Mouse (Mus musculus) lung, postnatal 0 days (tissue): Measurements from ENCODE around the gene Gm21958. TPM values are rescaled to one million over a fixed set of nuclear protein-coding genes. Genes with fewer than 3 reads are reported as not detected.
A peak's percentile ranks its signal among the peaks of the same experiment; 100 is the strongest.

Experiments used
- ATAC-seq: fragments of 200-750 bp; cut with Nextera tagmentation; 2 replicates; pipeline ENCODE4 v1.8.0; 2017; ENCODE audit warnings: moderate library complexity
- DNase-seq: peaks from one replicate; pipeline ENCODE4 v3.0.0-alpha.2; 2016; ENCODE audit warnings: low spot score
- H3K27ac ChIP-seq: fragments of 300-500 bp; sonication (generic); 2 replicates; pipeline ENCODE4 v1.5.1; 2014; ENCODE audit warnings: antibody characterized with exemption, mild to moderate bottlenecking, low read length, mixed read lengths
- H3K27me3 ChIP-seq: fragments of 300-500 bp; sonication (generic); replicated peaks from 2 replicates; pipeline ENCODE4 v1.6.1; 2014; ENCODE audit warnings: low read length, mixed read lengths; ENCODE audit not compliant: insufficient read depth
- H3K36me3 ChIP-seq: fragments of 300-500 bp; sonication (generic); 2 replicates; pipeline ENCODE4 v1.6.1; 2014; ENCODE audit warnings: low read length, mixed read lengths; ENCODE audit not compliant: insufficient read depth
- H3K4me1 ChIP-seq: fragments of 300-500 bp; sonication (generic); 2 replicates; pipeline ENCODE4 v1.6.1; 2014; ENCODE audit warnings: antibody characterized with exemption, low read depth, low read length, mixed read lengths; ENCODE audit not compliant: insufficient read depth
- H3K4me2 ChIP-seq: fragments of 300-500 bp; sonication (generic); replicated peaks from 2 replicates; pipeline ENCODE4 v1.6.1; 2014; ENCODE audit warnings: low read depth, mild to moderate bottlenecking, low read length, moderate library complexity, mixed read lengths
- H3K4me3 ChIP-seq: fragments of 300-500 bp; sonication (generic); 2 replicates; pipeline ENCODE4 v1.5.1; 2014; ENCODE audit warnings: low read depth, low read length
- H3K9ac ChIP-seq: fragments of 300-500 bp; sonication (generic); replicated peaks from 2 replicates; pipeline ENCODE4 v1.6.1; 2014; ENCODE audit warnings: low read depth, mild to moderate bottlenecking
- H3K9me3 ChIP-seq: fragments of 300-500 bp; sonication (generic); 2 replicates; pipeline ENCODE4 v1.6.1; 2016; ENCODE audit warnings: low read length, mixed read lengths
- CTCF ChIP-seq: IDR thresholded peaks from 2 replicates; pipeline ENCODE4 v1.5.1; 2016; ENCODE audit warnings: antibody characterized with exemption, mild to moderate bottlenecking
- EP300 ChIP-seq: IDR thresholded peaks from 2 replicates; pipeline ENCODE4 v1.6.1; 2016; ENCODE audit warnings: antibody characterized with exemption, mild to moderate bottlenecking, control low read depth
- WGBS: fragments of 180-500 bp; shearing (Covaris S2); extraction: QIAGEN DNeasy Blood & Tissue Kit; methylation state at CpG from one replicate; pipeline ENCODE4 v1.1.7; 2014; 5-methylcytosine and 5-hydroxymethylcytosine counted together
- polyA plus RNA-seq: library from polyadenylated mRNA; unstranded; fragments of >200 nt; fragmentation: Nextera tagmentation; extraction: Ambion mirVana; gene quantifications from 2 replicates; pipeline ENCODE4 v1.2.1, GENCODE M21; 2015

The Gm21958 gene
- polyA plus RNA-seq, 1 experiment from 2014 or later = not detected

GRCm38 (mm10) chr3:54681310-54682204 is 32.6 kb downstream of the Gm21958 start:
- H3K27me3 ChIP-seq = no peaks in the 10 kb centered on the region
- no peak overlapping the region for H3K27ac ChIP-seq
- H3K4me3 ChIP-seq = no peak overlapping the region
- TF ChIP-seq EP300 = no peak
- TF ChIP-seq CTCF = no peak
- ATAC-seq = no peak
- no peak overlapping the region for H3K4me2 ChIP-seq
- no peak for DNase-seq
- no peaks in the 10 kb centered on the region for H3K9me3 ChIP-seq
- H3K4me1 ChIP-seq = no peaks in the 10 kb centered on the region
- no peaks in the 10 kb centered on the region for H3K36me3 ChIP-seq
- WGBS = 48% methylated on average over 6 of the region's 6 CpGs
- H3K9ac ChIP-seq = no peak overlapping the region

GRCm38 (mm10) chr3:54676818-54677217 is 37.3 kb downstream of the Gm21958 start:
- Histone ChIP-seq H3K27me3 (no peaks in the 10 kb centered on the region), H3K9ac (no peak overlapping the region), H3K4me2 (no peak overlapping the region), H3K36me3 (no peaks in the 10 kb centered on the region), H3K4me1 (no peaks in the 10 kb centered on the region), H3K9me3 (no peaks in the 10 kb centered on the region), H3K27ac (no peak overlapping the region), H3K4me3 (no peak overlapping the region)
- TF ChIP-seq CTCF (no peak), EP300 (no peak)
- DNase-seq (no peak), ATAC-seq (no peak)
- WGBS = 78% methylated on average over 2 of the region's 2 CpGs

- DNase-seq (peak; percentile 70), ATAC-seq (no peak)
- H3K9ac ChIP-seq = no peak overlapping the region
- H3K9me3 ChIP-seq = no peaks in the 10 kb centered on the region
- TF ChIP-seq CTCF (peak; percentile 79), EP300 (no peak)
- no peak overlapping the region for H3K4me2 ChIP-seq
- H3K36me3 ChIP-seq = no peaks in the 10 kb centered on the region
- 38% methylated on average over 13 of the region's 13 CpGs for WGBS
- no peaks in the 10 kb centered on the region for H3K4me1 ChIP-seq
- H3K4me3 ChIP-seq = no peak overlapping the region
- no peaks in the 10 kb centered on the region for H3K27me3 ChIP-seq
- H3K27ac ChIP-seq = no peak overlapping the region
Observed at GRCm38 (mm10) chr3:54672557-54673529, 41.3 kb downstream of the Gm21958 start.

- no peak overlapping the region for H3K27ac ChIP-seq
- no peaks in the 10 kb centered on the region for H3K36me3 ChIP-seq
- H3K4me1 ChIP-seq = no peaks in the 10 kb centered on the region
- ATAC-seq (no peak), DNase-seq (no peak)
- TF ChIP-seq CTCF (no peak), EP300 (no peak)
- no peak overlapping the region for H3K4me3 ChIP-seq
- WGBS = 27% methylated on average over 3 of the region's 3 CpGs
- H3K9me3 ChIP-seq = no peaks in the 10 kb centered on the region
- H3K27me3 ChIP-seq = no peaks in the 10 kb centered on the region
- H3K9ac ChIP-seq = no peak overlapping the region
- H3K4me2 ChIP-seq = no peak overlapping the region
Observed at GRCm38 (mm10) chr3:54672111-54672510, 42.0 kb downstream of the Gm21958 start.

DNA sequence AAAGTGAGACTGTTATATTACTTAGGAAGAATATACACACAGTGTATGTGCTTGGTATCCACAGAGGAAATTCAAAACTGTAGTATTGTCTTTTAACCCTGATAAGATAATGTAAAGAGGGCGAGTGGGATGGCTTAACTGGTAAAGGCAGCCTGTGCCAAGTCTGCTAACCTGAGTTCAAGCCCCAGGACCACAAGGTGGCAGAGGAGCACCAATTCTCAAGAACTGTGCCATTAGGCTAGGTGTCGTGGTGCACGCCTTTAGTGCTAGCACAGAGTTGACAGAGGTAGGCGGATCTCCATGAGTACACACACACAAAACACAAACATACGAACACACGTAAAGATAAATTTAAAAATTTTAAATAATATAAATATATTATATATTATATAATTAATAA is 44.6 kb downstream of the Gm21958 start:
- no peaks in the 10 kb centered on the region for H3K9me3 ChIP-seq
- ATAC-seq (no peak), DNase-seq (no peak)
- H3K27ac ChIP-seq = no peak overlapping the region
- 78% methylated on average over 6 of the region's 6 CpGs for WGBS
- H3K4me1 ChIP-seq = no peaks in the 10 kb centered on the region
- H3K9ac ChIP-seq = no peak overlapping the region
- H3K36me3 ChIP-seq = no peaks in the 10 kb centered on the region
- H3K4me3 ChIP-seq = no peak overlapping the region
- no peaks in the 10 kb centered on the region for H3K27me3 ChIP-seq
- H3K4me2 ChIP-seq = no peak overlapping the region
- TF ChIP-seq EP300 = no peak
- TF ChIP-seq CTCF = peak; percentile 16; the same call in 1 of the 2 replicates

GRCm38 (mm10) chr3:54668722-54669121 is 45.4 kb downstream of the Gm21958 start:
- no peak overlapping the region for H3K27ac ChIP-seq
- H3K4me2 ChIP-seq = no peak overlapping the region
- no peaks in the 10 kb centered on the region for H3K9me3 ChIP-seq
- H3K36me3 ChIP-seq = no peaks in the 10 kb centered on the region
- no peak for ATAC-seq
- no peaks in the 10 kb centered on the region for H3K4me1 ChIP-seq
- TF ChIP-seq CTCF = no peak
- TF ChIP-seq EP300 = no peak
- no peaks in the 10 kb centered on the region for H3K27me3 ChIP-seq
- WGBS = 56% methylated on average over 6 of the region's 6 CpGs
- no peak overlapping the region for H3K4me3 ChIP-seq
- H3K9ac ChIP-seq = no peak overlapping the region
- DNase-seq = no peak
